Mouse (Mus musculus) intestine, embryonic 14.5 days (tissue): ENCODE measurements around the gene Sec14l2. TPM values are rescaled to one million over a fixed set of nuclear protein-coding genes. Genes with fewer than 3 reads are reported as not detected.

Experiments used
- ATAC-seq: fragments of 200-750 bp; cut with Nextera tagmentation; replicated peaks from 2 replicates; pipeline ENCODE4 v1.8.0; 2017; ENCODE audit warnings: low read depth, moderate number of reproducible peaks, moderate TSS enrichment, moderate library complexity; ENCODE audit not compliant: low FRiP score, low TSS enrichment
- DNase-seq: peaks from one replicate; pipeline ENCODE4 v3.0.0-alpha.2; 2018; ENCODE audit warnings: low spot score
- H3K27ac ChIP-seq: fragments of 300-500 bp; sonication (generic); 2 replicates; pipeline ENCODE4 v1.5.1; 2014; ENCODE audit warnings: low read depth, mild to moderate bottlenecking, control low read depth
- H3K27me3 ChIP-seq: fragments of 300-500 bp; sonication (generic); replicated peaks from 2 replicates; pipeline ENCODE4 v1.6.1; 2014; ENCODE audit warnings: low read length, control low read depth; ENCODE audit not compliant: control insufficient read depth, insufficient read depth
- H3K36me3 ChIP-seq: fragments of 300-500 bp; sonication (generic); 2 replicates; pipeline ENCODE4 v1.6.1; 2014; ENCODE audit warnings: low read length, control low read depth; ENCODE audit not compliant: control insufficient read depth, insufficient read depth
- H3K4me1 ChIP-seq: fragments of 300-500 bp; sonication (generic); replicated peaks from 2 replicates; pipeline ENCODE4 v1.6.1; 2014; ENCODE audit warnings: low read length, control low read depth, mixed read lengths; ENCODE audit not compliant: control insufficient read depth, insufficient read depth
- H3K4me2 ChIP-seq: fragments of 300-500 bp; sonication (generic); 2 replicates; pipeline ENCODE4 v1.6.1; 2014; ENCODE audit warnings: low read length
- H3K4me3 ChIP-seq: fragments of 300-500 bp; sonication (generic); 2 replicates; pipeline ENCODE4 v1.5.1; 2014; ENCODE audit warnings: low read depth, low read length, control low read depth, mixed read lengths
- H3K9ac ChIP-seq: fragments of 300-500 bp; sonication (generic); 2 replicates; pipeline ENCODE4 v1.6.1; 2014; ENCODE audit warnings: mild to moderate bottlenecking, low read length
- H3K9me3 ChIP-seq: fragments of 300-500 bp; sonication (generic); 2 replicates; pipeline ENCODE4 v1.6.1; 2016; ENCODE audit warnings: low read length, control low read depth; ENCODE audit not compliant: control insufficient read depth
- WGBS: fragments of 180-500 bp; shearing (Covaris S2); extraction: QIAGEN DNeasy Blood & Tissue Kit; methylation state at CpG from one replicate; pipeline ENCODE4 v1.1.7; 2014; 5-methylcytosine and 5-hydroxymethylcytosine counted together
- polyA plus RNA-seq: library from polyadenylated mRNA; unstranded; fragments of >200 nt; fragmentation: Nextera tagmentation; extraction: Ambion mirVana; gene quantifications from 2 replicates; pipeline ENCODE4 v1.2.1, GENCODE M21; 2014

The Sec14l2 gene
- polyA plus RNA-seq, 1 experiment from 2014 or later: 0.84 TPM

DNA sequence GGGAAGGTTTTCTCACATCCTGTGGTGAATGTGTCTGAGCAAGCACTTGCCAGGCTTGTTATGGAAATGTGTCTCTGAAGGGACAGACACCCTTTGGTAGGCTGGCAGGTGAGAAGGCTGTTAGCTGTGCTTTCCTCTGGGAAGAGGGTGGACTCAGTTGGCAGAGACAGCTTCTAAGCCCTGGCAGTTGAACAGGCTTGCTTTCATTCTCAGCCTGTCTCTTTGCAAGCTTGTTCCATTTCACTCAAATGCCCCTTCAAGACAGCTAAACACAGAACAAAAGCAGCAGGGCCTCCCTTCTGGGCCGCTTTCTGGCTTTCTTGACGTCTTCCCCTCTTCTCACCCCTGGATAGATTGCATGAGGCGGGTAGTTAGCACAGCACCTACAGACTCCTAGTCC, 23.8 kb downstream of the Sec14l2 start:
- Histone ChIP-seq H3K4me2 (no peak overlapping the region), H3K4me3 (no peak overlapping the region), H3K27me3 (no peaks in the 10 kb centered on the region), H3K4me1 (peaks cover 14% of the 10 kb centered on the region), H3K9me3 (no peaks in the 10 kb centered on the region), H3K36me3 (no peaks in the 10 kb centered on the region), H3K27ac (no peak overlapping the region), H3K9ac (no peak overlapping the region)
- 60% methylated on average over 3 of the region's 3 CpGs for WGBS
- DNase-seq (no peak), ATAC-seq (no peak)

DNA sequence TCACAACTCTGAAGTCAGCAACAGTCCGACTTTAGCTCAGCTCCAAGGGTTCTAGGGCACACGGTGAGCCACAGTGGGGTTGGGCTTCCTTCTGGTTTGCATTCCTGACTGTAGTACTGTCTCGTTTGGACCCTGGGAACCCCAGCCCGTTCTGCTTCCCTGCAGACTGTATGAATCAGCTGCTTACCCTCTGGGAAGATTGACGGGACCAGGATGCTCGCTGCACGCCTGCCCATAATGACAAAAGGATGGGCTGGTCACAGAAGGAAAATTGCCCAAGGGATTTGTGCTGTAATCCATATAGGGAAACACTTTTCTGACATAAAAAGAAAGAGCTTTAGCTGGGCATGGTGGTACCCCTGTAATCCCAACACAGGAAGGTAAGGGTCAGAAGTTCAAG, 24.4 kb downstream of the Sec14l2 start:
- H3K4me1 ChIP-seq: peaks cover 15% of the 10 kb centered on the region
- H3K9ac ChIP-seq: no peak overlapping the region
- H3K27me3 ChIP-seq: no peaks in the 10 kb centered on the region
- H3K4me2 ChIP-seq: no peak overlapping the region
- H3K36me3 ChIP-seq: no peaks in the 10 kb centered on the region
- no peak overlapping the region for H3K4me3 ChIP-seq
- DNase-seq: no peak
- 74% methylated on average over 7 of the region's 7 CpGs for WGBS
- H3K9me3 ChIP-seq: no peaks in the 10 kb centered on the region
- ATAC-seq: no peak
- no peak overlapping the region for H3K27ac ChIP-seq

DNA sequence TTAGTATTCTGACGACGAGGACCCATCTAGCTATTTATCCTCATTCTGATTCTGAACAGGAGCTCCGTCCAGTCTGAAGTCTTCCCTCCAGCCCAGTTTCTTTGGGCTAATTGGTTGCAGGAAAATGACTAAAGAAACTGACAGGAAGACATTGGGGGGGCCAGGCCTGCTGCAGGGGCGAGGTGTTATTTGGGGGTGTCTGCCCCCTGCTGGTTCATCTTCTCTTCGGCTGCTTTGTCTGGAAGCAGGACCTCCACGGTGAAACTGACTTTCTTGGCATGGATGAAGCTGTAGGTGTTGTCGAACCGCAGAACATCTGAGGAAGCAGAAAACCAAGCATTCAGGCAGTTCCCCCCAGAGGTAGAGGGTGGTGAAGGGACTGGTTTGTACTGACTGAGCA, 25.1 kb downstream of the Sec14l2 start:
- no peaks in the 10 kb centered on the region for H3K9me3 ChIP-seq
- no peak overlapping the region for H3K4me3 ChIP-seq
- H3K27me3 ChIP-seq: no peaks in the 10 kb centered on the region
- H3K4me2 ChIP-seq: no peak overlapping the region
- H3K4me1 ChIP-seq: peaks cover 15% of the 10 kb centered on the region
- H3K27ac ChIP-seq: no peak overlapping the region
- no peak for ATAC-seq
- no peaks in the 10 kb centered on the region for H3K36me3 ChIP-seq
- H3K9ac ChIP-seq: no peak overlapping the region
- WGBS: 67% methylated on average over 8 of the region's 8 CpGs
- no peak for DNase-seq

DNA sequence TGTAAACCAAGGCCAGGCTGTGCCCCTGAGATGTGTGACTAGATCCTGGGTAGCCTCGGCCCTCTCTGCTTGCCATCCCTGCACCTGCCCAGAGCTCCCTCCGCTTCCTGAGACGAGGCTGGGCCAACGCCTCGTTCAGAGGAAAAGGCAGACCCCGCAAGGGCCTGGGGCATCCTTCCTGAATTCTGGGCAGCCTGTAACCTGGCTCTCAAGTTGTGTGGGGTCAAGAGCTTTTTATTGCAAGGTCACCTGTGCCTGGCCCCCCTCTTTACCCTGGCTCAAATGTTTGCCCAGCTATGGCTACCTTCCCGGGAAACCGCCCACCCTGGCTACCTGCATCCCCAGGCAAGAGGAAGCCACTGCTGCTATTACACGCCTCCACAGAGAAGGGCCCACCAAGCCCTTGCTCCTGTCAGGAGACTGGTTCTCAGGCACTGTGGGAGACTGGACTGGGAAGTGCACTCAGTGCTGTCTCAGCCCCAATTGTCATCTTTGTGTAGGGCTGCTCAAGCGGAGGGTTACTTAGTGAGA, 26.1 kb downstream of the Sec14l2 start:
- peak overlapping the region; percentile 76 for H3K27ac ChIP-seq
- H3K4me2 ChIP-seq: peak overlapping the region; percentile 70
- WGBS: 17% methylated on average over 10 of the region's 10 CpGs
- H3K36me3 ChIP-seq: peaks cover 3% of the 10 kb centered on the region; the same call in 1 of the 2 replicates
- H3K4me3 ChIP-seq: peak overlapping the region; percentile 59
- H3K27me3 ChIP-seq: no peaks in the 10 kb centered on the region
- H3K4me1 ChIP-seq: peaks cover 15% of the 10 kb centered on the region
- H3K9me3 ChIP-seq: no peaks in the 10 kb centered on the region
- no peak for DNase-seq
- ATAC-seq: peak; percentile 20
- peak overlapping the region; percentile 62 for H3K9ac ChIP-seq

DNA sequence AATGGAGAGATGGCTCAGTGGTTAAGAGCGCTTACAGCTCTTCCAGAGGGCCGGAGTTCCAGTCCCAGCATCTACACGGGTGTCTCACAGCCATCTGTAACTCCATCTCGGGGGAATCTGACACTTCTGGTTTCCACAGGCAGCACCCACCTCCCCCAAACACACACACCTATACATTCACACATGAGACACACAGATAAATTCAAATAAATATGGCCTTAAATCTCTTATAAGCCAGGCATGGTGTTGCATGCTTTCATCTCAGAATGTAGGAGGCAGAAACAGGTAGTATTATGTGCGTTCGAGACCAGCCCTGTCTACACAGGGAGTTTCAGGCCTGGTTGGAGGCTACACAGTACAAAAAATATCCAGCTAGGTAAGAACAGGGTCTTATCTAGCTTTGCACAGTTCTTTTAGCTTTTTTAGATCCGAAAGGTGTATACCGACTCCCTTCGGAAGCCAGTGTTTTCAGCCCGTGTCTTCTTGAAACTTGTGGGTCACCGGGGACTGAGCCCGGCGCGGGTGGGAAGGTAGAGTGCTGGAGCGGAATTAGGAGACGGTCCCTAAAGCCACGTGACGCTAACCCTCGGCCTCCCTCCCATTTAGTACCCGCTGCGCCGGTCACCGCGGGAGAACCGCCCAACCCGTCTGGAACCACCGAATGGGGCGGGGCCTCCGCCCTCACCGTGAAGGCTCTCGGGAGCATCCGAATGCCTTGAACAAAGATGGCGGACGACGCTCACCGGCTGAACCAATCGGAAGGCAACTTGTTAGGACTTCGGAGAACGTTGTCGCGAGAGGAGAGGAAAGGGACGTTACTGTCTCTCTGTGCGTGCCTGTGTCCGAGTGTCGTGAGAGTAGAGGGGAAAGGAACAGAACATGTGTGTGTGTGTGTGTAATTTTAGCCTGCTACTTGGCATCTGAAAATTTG, 26.9 kb downstream of the Sec14l2 start:
- 3% methylated on average over 45 of the region's 45 CpGs for WGBS
- H3K9me3 ChIP-seq: no peaks in the 10 kb centered on the region

DNA sequence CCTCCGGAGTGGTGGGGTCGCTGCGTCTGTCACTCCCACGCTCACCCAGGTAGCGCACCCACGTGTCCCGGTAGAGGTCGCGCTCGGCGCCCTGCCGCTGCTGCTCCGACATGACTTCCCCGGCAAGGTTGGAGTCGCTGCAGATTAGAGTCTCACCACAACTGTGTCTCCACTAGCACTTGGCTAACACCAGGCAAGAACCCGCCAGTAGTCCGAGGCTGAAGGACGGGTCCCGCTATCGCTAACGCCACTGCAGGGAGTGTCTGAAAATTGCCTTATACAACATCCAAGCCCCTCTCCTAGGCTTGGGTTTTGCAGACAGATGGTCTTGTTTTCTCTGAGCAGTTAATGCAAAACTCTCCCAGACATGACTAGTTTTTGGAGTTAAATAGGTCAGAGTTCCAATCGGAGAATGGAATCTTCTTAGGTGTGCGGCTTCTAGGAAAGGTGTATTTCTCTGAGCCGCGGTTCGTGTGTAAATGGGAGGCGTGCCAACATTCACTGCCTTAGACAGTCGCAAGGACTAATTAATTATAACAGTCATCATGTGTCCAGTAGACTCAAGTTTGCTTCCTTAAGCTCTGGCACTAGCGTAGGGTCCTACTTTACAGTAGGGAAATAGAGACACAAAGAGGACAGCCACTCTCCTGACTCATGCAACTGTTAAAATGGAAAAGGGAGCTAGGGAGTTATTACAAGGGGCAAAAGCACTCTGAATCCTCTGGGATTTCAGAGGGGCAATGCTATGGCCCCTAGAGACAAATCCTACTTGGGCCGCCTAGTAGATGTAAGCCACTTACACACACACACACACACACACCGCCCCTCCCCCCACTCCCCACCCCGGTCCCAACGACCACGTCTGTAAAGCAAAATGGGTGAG, 27.8 kb downstream of the Sec14l2 start, which contains the start of gene Mtfp1:
TSS of gene Mtfp1 (minus strand) at position 275 of the 883 bp plus-strand sequence.
- Histone ChIP-seq H3K9me3 (no peaks in the 10 kb centered on the region), H3K4me1 (peaks cover 15% of the 10 kb centered on the region), H3K27ac (peak within 1 kb of the TSS; percentile 83), H3K4me2 (peak within 1 kb of the TSS; percentile 70), H3K9ac (peak within 1 kb of the TSS; percentile 51), H3K27me3 (no peaks in the 10 kb centered on the region), H3K36me3 (peaks cover 12% of the 10 kb centered on the region), H3K4me3 (peak within 1 kb of the TSS; percentile 59)
- DNase-seq (peak; percentile 80), ATAC-seq (no peak; the same call in 1 of the 2 replicates)
- 7% methylated on average over 34 of the region's 34 CpGs for WGBS

More for the DNA sequence above, 26.9 kb downstream of the Sec14l2 start:
- ATAC-seq: peak; percentile 91
- Histone ChIP-seq H3K27me3 (no peaks in the 10 kb centered on the region), H3K27ac (peak overlapping the region; percentile 83), H3K4me3 (peak overlapping the region; percentile 59), H3K9ac (peak overlapping the region; percentile 62), H3K36me3 (peaks cover 11% of the 10 kb centered on the region), H3K4me2 (peak overlapping the region; percentile 70), H3K4me1 (peaks cover 15% of the 10 kb centered on the region)
- DNase-seq: peak; percentile 94

DNA sequence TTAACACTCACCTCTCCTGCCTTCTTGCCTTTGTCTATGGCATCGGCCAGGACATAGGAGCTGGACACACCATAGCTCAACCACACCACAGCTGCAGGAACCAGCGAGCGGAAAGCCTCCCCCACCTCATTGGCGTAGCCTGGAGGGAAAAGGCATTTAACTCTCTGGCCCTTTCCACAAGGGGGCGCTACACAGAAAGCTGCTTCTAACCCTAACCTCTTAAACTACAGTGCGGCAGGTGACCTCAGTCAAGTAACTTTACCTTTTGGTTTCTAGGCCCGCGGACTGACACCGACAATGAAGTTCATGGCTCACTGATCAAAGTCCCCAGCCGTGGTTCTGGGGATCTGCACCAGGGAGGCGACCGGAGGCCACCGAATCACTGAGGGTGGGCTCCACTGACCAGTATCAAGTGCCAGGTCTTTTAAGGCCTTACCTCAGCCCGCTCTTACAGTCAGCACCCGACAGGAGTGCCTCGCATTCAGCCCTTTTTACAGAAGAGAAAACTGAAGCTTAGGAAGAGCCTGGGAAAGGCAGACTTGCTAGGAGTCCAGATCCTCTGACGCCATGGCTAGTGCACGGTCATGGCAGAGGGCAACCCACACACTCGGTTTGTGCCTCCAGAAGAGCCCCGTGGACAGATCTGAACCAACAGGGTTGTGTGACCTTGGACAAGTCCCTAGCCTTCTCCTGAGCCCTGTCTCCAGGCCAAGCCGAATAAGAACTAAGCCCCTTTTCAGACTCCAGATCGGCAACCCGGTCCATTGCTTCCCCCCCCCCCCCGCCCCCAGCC, 28.6 kb downstream of the Sec14l2 start:
- peak overlapping the region; percentile 70 for H3K4me2 ChIP-seq
- H3K36me3 ChIP-seq: peaks cover 12% of the 10 kb centered on the region
- no peaks in the 10 kb centered on the region for H3K9me3 ChIP-seq
- peak overlapping the region; percentile 59 for H3K4me3 ChIP-seq
- 10% methylated on average over 24 of the region's 24 CpGs for whole genome bisulfite sequencing
- DNase-seq (peak; percentile 82), ATAC-seq (peak; percentile 3; the same call in 1 of the 2 replicates)
- H3K27me3 ChIP-seq: no peaks in the 10 kb centered on the region
- H3K27ac ChIP-seq: peak overlapping the region; percentile 66
- peak overlapping the region; percentile 45 for H3K9ac ChIP-seq
- H3K4me1 ChIP-seq: peaks cover 15% of the 10 kb centered on the region
